Mouse (Mus musculus) CD8-positive naive resting alpha-beta T cell, adult 2 months (primary cell): ENCODE results near the gene Fbll1.
A peak's percentile ranks its signal among the peaks of the same experiment; 100 is the strongest.

Source experiments
- DNase-seq, 2 experiments: peaks; one replicate each; pipeline ENCODE4 v3.0.0; 2022; ENCODE audit warnings: low read depth in 2 of 2, low spot score in 2 of 2

The Fbll1 gene

GRCm38 (mm10) chr11:35784002-35784401, 14.7 kb downstream of the Fbll1 start:
- no peak for DNase-seq

GRCm38 (mm10) chr11:35783038-35783437, 15.6 kb downstream of the Fbll1 start:
- no peak for DNase-seq

- no peak for DNase-seq
Observed at GRCm38 (mm10) chr11:35782444-35782843, 16.2 kb downstream of the Fbll1 start.

- no peak for DNase-seq
Observed at GRCm38 (mm10) chr11:35780336-35780735, 18.3 kb downstream of the Fbll1 start.

- no peak for DNase-seq
Observed at GRCm38 (mm10) chr11:35776452-35776851, 22.2 kb downstream of the Fbll1 start.

- DNase-seq: no peak
Observed at GRCm38 (mm10) chr11:35775606-35776005, 23.1 kb downstream of the Fbll1 start.

GRCm38 (mm10) chr11:35770741-35771504, 27.8 kb downstream of the Fbll1 start:
- DNase-seq: no peak

GRCm38 (mm10) chr11:35769746-35770437, 28.8 kb downstream of the Fbll1 start:
- DNase-seq: no peak

- DNase-seq: peak; percentile 94 to 95
Observed at GRCm38 (mm10) chr11:35769188-35769745, 29.4 kb downstream of the Fbll1 start, which contains the start of gene Pank3. TSS of gene Pank3 (plus strand) at chr11:35769484.

GRCm38 (mm10) chr11:35766845-35767244, 31.8 kb downstream of the Fbll1 start:
- DNase-seq: no peak

- no peak for DNase-seq
Observed at GRCm38 (mm10) chr11:35760627-35761003, 38.1 kb downstream of the Fbll1 start.

GRCm38 (mm10) chr11:35760001-35760626, 38.6 kb downstream of the Fbll1 start:
- DNase-seq: no peak

- no peak for DNase-seq
Observed at GRCm38 (mm10) chr11:35756411-35757303, 42.0 kb downstream of the Fbll1 start.

GRCm38 (mm10) chr11:35755546-35755945, 43.1 kb downstream of the Fbll1 start:
- no peak for DNase-seq

- no peak for DNase-seq
Observed at GRCm38 (mm10) chr11:35754906-35755418, 43.7 kb downstream of the Fbll1 start.

- DNase-seq: no peak
Observed at GRCm38 (mm10) chr11:35750578-35750977, 48.1 kb downstream of the Fbll1 start.
